Mouse (Mus musculus) activated CD4-positive, CD25-positive, alpha-beta regulatory T cell, adult 4 months (primary cell): ENCODE measurements around the gene Inava. TPM values are rescaled to one million over a fixed set of nuclear protein-coding genes. Genes with fewer than 3 reads are reported as not detected.

Source experiments
- polyA plus RNA-seq, 2 experiments: library from polyadenylated mRNA; unstranded; fragments of 100-300 nt; shearing (Covaris generic); gene quantifications; one replicate each; pipeline ENCODE4 v1.2.1; 2017

Gene Inava
- polyA plus RNA-seq, 2 experiments from 2014 or later, result not detected

Other genes with a start within 250 kb of the Inava start
- gene Igfn1, start 227.9 kb downstream of the Inava start, polyA plus RNA-seq, result not detected
- 10 to 100 TPM; 21.4 to 27.0 TPM for gene Tmem9, start 226.1 kb downstream of the Inava start, polyA plus RNA-seq
- not detected for gene Ascl5, start 183.5 kb downstream of the Inava start, polyA plus RNA-seq
- gene Cacna1s, start 181.5 kb downstream of the Inava start, polyA plus RNA-seq, result 1 to 10 TPM; 2.4 to 2.9 TPM
- 10 to 100 TPM; 26.6 to 31.2 TPM for gene Kif21b, start 102.9 kb downstream of the Inava start, polyA plus RNA-seq
- not detected for gene Mroh3, start 21.4 kb downstream of the Inava start, polyA plus RNA-seq
- gene Gpr25, start 26.6 kb upstream of the Inava start, polyA plus RNA-seq, result not detected
- gene Camsap2, start 111.8 kb upstream of the Inava start, polyA plus RNA-seq, result 1 to 10 TPM; 3.7 to 4.7 TPM
- gene Ddx59, start 181.0 kb upstream of the Inava start, polyA plus RNA-seq, result 1 to 10 TPM; 5.6 to 6.4 TPM
- gene Kif14, start 232.1 kb upstream of the Inava start, polyA plus RNA-seq, result 1 to 10 TPM; 1.6 to 3.8 TPM